Mouse (Mus musculus) neutrophil, adult 5-6 weeks (primary cell): ENCODE data around the gene Clic1. TPM values are rescaled to one million over a fixed set of nuclear protein-coding genes. Genes with fewer than 3 reads are reported as not detected.
"Not testable (repeated sequence)": the region's sequence is repeated elsewhere in the genome, so short reads cannot be mapped to it uniquely, and the experiment has no call there.

Source experiments
- ATAC-seq: fragments of 151-379, 151-347 bp; 2 replicates; pipeline ENCODE4 v1.8.0; 2017; ENCODE audit warnings: mild to moderate bottlenecking, moderate TSS enrichment; ENCODE audit not compliant: insufficient number of reproducible peaks, poor library complexity, low FRiP score, severe bottlenecking; ENCODE audit errors: extremely low read depth
- total RNA-seq: library from RNA; stranded (forward); fragments of 200-1000 nt; gene quantifications from 2 replicates; pipeline ENCODE4 v1.2.3, GENCODE M21; 2017

Clic1 gene
- total RNA-seq: 394 and 439 TPM in 2 replicates

DNA sequence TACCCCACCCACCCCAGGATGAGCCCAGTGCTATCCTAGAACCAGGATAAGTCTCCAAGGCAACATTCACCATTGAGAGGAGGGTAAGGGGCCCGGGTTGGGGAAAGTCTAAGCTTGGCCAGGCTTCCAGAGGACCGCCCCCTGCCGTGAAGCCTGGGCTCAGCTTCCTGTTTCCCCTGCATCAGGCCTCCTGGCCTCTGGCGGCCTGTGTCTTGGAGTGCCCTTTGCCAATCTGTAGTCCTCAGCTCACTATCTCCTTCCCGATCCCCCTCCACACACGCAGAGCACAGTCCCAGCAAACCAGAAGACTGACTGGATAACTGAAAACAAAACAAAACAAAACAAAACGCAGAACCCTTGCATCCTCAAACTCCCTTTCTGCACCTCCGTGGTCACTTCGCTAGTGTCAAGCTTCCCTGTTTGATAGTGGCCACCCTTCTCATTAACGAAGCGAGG, at the start of gene Clic1:
Gene Clic1 (plus strand): TSS at position 406 of the 456 bp plus-strand sequence.
- ATAC-seq: no peak

DNA sequence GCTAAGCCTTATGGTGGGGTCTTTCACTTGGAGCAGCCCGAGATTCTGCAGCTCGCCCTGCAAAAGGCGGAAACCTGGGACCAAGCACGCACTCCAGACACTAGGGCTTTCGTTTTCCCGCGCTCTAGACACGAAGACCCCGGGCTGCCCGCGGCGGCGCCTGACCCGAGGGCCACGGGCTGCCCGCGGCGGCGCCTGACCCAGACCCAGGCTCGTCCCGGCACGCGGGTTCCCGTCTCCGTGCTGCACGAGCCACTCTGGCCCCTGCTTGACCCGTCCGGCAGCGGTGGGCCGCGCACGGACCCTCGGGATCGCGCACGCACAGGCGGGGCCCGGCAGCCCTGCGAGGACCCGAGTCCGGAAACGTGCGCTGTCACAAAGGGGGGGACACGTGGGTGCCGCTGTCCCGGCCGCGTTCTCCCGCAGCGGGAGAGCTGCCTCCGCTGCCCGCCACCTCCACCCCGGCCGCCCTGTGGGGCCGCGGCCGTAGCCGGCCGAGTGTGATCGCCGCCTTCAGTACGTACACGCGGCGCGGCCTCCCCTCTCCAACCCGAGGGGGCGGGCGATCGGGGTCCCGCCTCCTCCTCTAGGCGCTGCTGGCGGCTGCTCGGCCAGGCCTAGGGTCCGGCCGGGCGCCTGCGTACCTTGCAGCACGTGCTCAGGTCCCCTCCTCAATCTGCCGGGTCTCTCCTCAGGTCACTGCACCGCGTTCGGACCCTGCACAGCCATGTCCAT, 48.9 kb upstream of the Clic1 start, which contains the start of gene Vars:
Gene Vars (plus strand): TSS at position 271 of the 735 bp plus-strand sequence.
- ATAC-seq: peak; percentile 54

DNA sequence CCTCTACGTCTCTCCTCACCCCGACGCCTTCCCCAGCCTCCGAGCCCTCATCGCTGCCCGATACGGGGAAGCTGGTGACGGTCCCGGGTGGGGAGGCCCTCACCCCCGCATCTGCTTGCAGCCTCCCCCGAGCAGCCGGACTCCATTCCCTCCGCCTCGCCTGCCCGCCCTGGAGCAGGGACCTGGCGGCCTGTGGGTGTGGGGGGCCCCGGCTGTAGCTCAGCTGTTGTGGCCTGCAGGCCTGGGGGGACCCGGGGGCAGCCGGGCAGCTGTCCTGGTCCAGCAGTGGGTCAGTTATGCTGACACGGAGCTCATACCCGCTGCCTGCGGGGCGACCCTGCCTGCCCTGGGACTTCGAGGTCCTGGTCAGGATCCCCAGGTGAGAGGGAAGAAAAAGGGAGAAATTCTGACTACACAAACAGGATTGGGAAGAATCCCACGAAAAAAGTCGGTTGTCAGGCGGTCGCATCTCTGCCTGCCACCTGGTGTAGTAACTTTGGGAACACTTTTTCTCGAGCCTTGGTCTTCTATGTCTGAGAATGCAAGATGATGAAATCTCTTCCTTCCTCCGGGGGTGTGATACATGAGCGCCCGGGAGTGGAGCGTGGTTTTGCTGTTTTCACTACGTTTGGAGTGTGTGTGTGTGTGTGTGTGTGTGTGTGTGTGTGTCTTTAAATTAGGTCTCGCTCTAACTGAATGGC, 48.2 kb upstream of the Clic1 start:
- ATAC-seq: no peak

DNA sequence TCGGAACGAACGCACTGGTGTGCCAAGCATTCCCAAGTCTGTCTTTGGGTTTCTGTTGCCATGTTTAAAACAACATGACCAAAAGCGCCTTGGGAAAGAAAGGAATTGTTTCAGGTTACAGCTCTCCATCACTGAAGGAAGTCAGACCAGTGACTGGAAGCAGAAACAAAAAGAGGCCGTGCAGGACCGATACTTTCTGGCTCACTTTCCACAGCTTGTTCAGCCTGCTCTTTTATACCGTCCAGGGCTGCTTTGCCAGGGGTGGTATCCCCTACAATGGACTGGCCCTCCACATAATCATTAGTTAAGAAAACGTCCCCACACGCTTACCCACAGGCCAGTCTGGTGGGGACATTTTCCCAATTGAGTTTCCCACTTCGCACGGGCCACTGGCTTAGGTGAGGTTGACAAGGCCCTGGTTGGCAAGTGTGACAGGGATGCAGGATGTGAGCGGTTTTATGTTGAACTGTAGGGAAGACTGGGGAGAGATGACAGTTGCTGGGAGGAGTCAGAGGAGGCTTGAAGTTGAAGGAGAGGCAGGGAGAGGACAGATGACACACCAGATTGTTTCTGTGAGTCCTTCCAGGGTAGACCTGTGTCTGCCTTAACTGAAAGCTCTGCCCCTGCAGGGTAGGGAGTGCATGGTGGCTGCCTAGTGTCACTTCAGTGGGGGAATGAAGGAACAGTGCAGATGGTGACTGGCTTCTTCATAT, 47.5 kb upstream of the Clic1 start:
- ATAC-seq: no peak

DNA sequence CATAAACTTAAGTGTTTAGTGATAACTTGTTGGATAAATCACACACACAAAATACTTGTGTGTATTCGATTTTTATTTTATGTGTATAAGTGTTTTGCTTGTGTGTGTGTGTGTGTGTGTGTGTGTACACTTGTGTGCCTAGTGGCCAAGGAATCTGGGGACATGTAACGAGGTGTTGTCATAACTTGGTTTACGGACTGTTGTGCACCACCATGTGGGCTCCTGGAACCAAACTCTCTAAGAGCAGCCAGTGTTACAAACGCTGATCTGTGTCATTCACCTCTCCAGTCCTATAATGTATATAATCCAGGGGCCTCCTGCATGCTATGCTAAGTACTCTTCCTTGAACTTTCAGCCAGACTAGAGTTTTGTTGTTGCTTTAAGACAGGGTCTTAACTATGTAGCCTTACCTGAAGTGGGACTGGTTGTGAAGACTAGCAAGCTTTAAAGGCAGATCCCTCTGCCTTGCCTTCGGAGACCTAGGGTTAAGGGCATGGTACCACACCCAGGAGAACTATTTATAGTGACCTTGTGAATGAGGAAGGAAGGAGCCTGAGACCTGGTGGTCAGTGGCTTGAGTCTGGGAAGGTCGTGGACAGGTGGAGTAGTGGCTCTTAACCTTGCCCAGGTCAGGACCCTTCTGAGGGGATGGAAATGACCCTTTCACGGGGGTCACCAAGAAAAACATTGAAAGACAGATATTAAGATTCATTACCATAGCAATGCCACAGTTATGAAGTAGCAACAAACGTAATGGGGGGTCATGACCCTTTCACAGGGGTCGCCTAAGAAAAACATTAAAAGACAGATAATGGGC, 46.5 kb upstream of the Clic1 start:
- no peak for ATAC-seq

DNA sequence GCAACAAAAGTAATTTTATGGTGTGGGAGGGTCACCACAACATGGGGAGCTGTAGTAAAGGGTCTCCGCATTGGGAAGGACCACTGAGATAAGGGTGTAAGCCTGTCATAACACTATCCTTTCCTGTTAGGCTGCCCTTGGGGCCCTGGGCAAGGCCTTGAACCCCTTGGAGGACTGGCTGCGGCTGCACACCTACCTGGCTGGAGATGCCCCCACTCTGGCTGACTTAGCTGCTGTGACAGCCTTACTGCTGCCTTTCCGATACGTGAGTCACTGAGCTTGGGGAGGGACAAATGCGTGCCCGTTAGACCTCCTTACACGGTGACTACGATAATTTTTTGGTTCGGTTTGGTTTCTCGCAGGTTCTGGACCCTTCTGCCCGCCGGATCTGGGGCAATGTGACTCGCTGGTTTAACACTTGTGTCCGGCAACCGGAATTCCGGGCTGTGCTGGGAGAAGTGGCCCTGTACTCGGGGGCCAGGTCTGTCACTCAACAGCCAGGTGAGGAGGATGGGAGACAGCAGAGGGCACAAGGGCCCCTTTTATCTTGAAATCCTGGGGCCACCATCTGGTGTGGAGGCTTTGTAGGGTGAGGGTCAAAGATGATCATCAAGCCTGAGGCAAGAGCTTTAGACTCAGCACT, 45.6 kb upstream of the Clic1 start:
- no peak for ATAC-seq

DNA sequence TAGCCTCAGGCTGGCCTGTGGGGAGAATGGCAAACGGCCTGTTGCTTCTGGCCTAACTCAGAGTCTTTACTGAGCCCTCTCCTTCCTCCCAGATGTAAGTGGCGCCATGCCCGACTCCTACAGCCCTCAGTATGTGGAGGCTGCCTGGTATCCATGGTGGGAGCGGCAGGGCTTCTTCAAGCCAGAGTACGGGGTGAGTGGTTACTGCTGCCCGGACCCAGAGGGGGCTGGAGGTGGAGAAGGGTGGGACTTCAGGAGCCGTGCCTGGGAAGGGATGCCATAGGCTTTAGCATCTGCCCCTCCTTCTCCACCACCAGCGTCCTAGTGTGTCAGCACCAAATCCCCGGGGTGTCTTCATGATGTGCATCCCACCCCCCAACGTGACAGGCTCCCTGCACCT, 44.6 kb upstream of the Clic1 start:
- ATAC-seq: no peak

DNA sequence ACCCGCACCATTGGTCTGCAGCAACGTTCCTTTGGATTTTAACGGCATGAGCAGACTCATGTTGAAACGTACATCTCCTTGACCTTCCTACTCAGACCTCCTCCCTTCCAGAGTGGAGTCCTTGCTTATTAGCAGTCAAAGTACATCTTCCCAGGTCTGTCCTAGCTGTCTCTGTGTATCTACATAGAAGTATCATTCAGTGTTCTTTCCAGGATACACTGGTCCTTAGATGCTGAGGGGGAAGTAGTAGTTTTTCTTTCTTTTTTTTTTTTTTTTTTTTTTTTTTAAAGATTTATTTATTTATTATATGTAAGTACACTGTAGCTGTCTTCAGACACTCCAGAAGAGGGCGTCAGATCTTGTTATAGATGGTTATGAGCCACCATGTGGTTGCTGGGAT, 43.9 kb upstream of the Clic1 start:
- not testable (repeated sequence) for ATAC-seq

DNA sequence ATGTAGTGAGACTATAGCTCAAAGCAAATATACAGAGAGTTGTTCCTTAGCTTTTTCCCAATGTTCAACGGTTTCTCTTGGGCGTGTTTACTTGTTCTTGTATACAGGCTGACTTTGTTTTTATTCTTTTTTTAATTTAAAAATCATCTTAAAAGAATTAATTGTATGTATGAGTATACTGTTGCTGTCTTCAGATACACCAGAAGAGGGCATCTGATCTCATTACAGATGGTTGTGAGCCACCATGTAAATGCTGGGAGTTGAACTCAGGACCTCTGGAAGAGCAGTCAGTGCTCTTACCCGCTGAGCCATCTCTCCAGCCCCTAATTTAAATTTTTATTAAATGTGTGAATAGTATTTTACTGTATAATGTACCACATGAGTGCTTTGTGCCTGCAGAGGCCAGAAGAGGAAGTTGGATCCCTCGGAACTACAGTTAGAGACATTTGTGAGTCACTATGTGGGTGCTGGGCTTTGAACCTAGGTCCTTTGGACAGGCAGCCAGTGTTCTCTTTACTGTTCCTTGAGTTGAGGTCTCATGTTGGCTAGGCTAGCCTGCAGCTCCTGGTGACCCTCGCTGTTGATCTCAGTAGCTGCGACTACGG, 42.3 kb upstream of the Clic1 start:
- ATAC-seq: no peak

DNA sequence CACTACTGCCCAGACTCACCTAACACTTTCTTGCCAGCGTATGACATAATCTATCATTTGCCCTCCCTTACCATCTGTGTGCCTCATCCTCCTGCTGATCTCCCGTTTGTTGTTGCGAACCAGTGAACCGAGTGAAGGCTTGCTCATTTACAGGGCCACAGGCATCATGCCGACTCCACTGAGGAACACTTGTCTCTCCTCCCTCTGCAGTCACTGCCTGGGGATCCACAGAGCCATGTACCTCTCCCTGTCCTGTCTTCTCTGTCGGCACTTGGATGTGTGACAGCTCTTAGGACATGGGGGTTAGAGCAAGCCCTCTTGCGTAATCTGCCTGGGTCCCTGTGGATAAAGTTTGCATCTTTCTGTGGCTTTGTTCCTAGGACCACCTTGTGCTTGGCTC, 40.2 kb upstream of the Clic1 start:
- ATAC-seq: no peak

DNA sequence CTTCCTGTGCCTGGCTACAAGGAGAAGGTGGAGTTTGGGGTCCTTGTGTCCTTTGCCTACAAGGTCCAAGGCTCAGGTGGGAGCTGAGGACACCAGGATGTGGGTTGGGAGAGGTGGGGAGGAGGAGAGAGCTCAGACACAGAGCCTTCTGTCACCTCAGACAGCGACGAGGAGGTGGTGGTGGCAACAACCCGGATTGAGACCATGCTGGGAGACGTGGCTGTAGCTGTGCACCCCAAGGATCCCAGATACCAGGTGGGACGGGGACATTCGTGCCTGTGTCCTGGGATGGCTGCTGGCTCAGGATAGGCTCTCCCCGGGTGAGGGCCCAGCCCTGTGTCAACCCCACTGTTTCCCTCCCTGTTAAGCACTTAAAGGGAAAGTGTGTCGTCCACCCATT, 38.3 kb upstream of the Clic1 start:
- no peak for ATAC-seq

DNA sequence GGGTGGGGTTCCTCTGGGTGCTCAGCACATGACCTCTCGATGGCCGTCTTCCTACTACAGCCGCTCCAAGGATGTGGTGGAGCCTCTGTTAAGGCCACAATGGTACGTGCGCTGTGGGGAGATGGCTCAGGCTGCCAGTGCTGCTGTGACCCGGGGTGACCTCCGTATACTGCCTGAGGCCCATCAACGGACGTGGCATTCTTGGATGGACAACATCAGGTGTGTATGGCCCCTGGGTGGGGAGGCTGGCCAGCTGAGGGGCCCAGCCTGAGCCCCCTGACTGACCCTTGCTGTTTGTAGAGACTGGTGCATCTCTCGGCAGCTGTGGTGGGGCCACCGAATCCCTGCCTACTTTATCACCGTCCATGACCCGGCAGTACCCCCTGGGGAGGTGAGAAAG, 37.3 kb upstream of the Clic1 start:
- no peak for ATAC-seq

DNA sequence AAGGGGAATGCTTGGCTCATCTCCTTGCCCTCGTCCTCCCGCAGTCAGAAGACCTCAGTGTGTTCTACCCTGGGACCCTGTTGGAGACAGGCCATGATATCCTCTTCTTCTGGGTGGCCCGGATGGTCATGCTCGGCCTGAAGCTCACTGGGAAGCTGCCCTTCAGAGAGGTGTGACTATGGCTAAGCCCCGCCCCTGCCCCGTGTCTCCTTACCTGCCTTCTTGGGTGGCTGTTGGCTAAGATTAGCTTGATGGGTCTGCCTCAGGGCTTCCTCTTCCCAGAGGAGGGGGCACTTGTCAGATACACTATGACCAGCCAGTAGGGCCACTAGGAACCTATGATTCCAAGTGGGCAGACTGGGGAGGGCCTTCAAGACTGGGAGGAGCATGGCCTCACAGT, 36.5 kb upstream of the Clic1 start:
- no peak for ATAC-seq

DNA sequence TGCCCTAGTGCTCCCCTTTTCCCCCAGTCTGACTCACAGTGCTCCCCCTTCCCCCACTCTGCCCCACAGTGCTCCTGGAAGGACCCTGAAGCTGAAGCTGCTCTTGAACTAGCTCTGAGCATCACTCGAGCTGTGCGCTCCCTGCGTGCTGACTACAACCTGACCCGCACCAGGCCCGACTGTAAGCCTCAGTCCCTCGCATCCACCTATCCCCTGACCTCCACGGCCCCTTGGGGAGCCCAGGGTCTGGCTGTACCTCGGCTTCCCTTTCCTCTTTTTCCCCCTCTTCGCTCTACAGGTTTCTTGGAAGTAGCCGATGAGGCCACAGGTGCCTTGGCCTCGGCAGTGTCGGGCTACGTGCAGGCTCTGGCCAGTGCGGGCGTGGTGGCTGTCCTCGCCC, 34.5 kb upstream of the Clic1 start:
- ATAC-seq: no peak

DNA sequence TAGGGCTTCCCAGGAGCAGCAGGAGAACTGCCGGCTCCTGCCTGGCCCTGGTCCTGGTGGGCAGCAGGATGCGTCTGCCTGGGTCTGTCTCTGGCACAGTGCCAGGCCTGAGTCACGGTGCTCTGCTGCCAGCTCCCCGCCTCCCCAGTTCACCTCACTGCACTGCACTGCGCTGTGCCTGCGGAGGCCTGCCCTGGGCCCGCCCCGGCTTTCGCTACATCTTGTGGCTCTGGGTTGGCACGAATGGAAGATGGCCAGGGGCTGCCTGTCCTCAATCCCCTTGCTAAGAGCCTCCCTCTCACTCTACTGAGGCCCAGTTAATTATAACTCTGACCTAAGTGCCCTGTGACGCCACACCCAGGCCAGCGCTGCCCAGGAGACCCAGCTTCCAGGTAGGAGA, 33.4 kb upstream of the Clic1 start, which contains the start of gene Vwa7:
Gene Vwa7 (plus strand): TSS at position 204 of the 400 bp plus-strand sequence.
- no peak for ATAC-seq

DNA sequence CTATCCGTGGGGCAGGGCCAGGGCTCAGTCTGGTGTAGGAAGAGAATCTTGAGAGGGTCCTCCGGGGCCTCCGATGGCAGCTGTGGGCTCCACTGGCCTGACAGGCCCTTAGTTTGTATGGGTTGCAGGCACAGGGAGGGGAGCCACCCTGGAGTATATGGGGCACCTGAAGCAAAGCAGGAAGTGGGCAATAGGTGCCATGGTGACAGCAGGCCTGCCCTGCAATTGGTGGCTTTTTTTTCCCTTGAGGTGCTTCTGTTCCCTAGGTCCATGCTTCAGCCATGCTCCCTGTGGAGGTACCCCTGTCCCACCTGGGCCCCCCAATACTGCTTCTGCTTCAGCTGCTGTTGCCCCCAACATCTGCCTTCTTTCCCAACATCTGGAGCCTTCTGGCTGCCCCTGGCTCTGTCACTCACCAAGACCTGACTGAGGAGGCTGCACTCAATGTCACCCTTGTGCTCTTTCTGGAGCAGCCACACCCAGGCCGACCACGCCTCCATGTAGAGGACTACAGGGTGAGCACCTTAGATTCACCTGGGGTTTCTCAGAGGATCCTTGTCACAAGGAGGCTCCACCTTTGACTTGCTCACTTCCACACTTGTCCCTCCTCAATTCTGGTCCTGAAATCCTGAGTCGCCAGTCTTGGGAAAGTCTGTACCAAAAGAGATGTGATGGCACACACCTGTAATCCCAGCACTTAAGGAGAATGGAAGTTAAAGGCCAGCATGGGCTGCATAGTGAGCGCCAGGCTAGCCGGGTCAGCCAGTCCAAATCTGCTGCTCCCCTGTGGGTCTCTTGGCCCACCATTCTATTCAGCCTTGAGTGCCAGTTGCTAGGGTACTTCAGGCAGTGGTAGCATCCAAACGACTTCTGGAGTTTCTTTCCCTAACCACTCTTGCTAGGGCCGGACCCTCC, 32.7 kb upstream of the Clic1 start:
- 0 out of 2 replicates have a peak, but pooled peaks have one; percentile 27 for ATAC-seq

DNA sequence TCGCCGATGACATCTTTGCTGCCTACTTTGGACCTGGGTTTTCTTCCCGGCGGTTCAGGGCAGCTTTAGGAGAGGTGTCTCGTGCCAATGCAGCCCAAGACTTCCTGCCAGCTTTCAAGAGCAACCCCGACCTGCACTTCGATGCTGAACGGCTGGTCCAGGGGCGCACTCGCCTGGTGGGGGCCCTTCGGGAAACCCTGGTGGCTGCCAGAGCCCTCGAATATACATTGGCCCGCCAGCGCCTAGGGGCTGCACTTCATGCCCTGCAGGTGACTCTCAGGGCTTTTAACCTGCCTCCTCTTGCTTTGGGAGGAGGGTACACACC, 32.1 kb upstream of the Clic1 start:
- ATAC-seq: no peak
